Mouse (Mus musculus) midbrain, embryonic 13.5 days (tissue): Measurements from ENCODE around the gene 2310034G01Rik. TPM values are rescaled to one million over a fixed set of nuclear protein-coding genes. Genes with fewer than 3 reads are reported as not detected.

Experiments used
- ATAC-seq: fragments of 200-750 bp; cut with Nextera tagmentation; 2 replicates; pipeline ENCODE4 v1.8.0; 2017; ENCODE audit warnings: mild to moderate bottlenecking, moderate TSS enrichment, moderate library complexity
- H3K27ac ChIP-seq: fragments of 300-500 bp; sonication (generic); 2 replicates; pipeline ENCODE4 v1.5.1; 2015; ENCODE audit warnings: inconsistent platforms, mild to moderate bottlenecking, moderate library complexity
- H3K27me3 ChIP-seq: fragments of 300-500 bp; sonication (generic); 2 replicates; pipeline ENCODE4 v1.6.1; 2015; ENCODE audit warnings: mild to moderate bottlenecking, inconsistent platforms
- H3K36me3 ChIP-seq: fragments of 300-500 bp; sonication (generic); 2 replicates; pipeline ENCODE4 v1.6.1; 2015; ENCODE audit warnings: mild to moderate bottlenecking, inconsistent platforms
- H3K4me1 ChIP-seq: fragments of 300-500 bp; sonication (generic); replicated peaks from 2 replicates; pipeline ENCODE4 v1.6.1; 2015; ENCODE audit warnings: inconsistent platforms
- H3K4me2 ChIP-seq: fragments of 300-500 bp; sonication (generic); replicated peaks from 2 replicates; pipeline ENCODE4 v1.6.1; 2015; ENCODE audit warnings: moderate library complexity, mild to moderate bottlenecking, inconsistent platforms
- H3K4me3 ChIP-seq: fragments of 300-500 bp; sonication (generic); replicated peaks from 2 replicates; pipeline ENCODE4 v1.5.1; 2015; ENCODE audit warnings: mild to moderate bottlenecking, inconsistent platforms
- H3K9ac ChIP-seq: fragments of 300-500 bp; sonication (generic); replicated peaks from 2 replicates; pipeline ENCODE4 v1.6.1; 2015; ENCODE audit warnings: mild to moderate bottlenecking, inconsistent platforms
- H3K9me3 ChIP-seq: fragments of 300-500 bp; sonication (generic); 2 replicates; pipeline ENCODE4 v1.6.1; 2016; ENCODE audit warnings: mild to moderate bottlenecking, inconsistent platforms
- WGBS: fragments of 180-500 bp; shearing (Covaris S2); methylation state at CpG from one replicate; pipeline ENCODE4 v1.1.7; 2015; 5-methylcytosine and 5-hydroxymethylcytosine counted together
- polyA plus RNA-seq: library from polyadenylated mRNA; unstranded; fragments of >200 nt; fragmentation: Nextera tagmentation; extraction: Ambion mirVana; gene quantifications from 2 replicates; pipeline ENCODE4 v1.2.1, GENCODE M21; 2015

2310034G01Rik gene
- polyA plus RNA-seq, 1 experiment from 2014 or later, result 1.7 TPM

DNA sequence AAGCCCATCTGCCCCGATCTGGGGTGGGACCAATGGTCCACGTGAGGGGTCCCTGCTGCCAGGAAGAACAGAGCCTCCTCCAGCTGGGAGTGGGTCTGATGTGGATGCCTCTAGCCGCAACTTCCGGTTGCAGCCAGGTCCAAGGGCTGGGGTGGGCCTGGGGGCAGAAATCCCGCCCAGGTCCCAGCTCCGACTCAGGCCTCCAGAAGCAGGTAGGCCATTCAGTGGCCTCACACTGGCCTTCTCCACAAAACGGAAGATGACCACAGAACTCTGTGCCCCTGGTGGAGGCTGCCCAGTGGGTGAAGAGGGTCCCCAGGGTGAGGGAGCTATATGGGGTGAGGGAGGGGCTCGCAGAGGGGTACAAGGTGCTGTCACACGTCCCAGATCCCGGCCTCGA is 25.7 kb downstream of the 2310034G01Rik start:
- Histone ChIP-seq H3K36me3 (no peaks in the 10 kb centered on the region), H3K4me3 (peak overlapping the region; percentile 62; the same call in 1 of the 2 replicates), H3K9ac (peak overlapping the region; percentile 50; the same call in 1 of the 2 replicates), H3K27ac (no peak overlapping the region), H3K4me1 (peaks cover 89% of the 10 kb centered on the region), H3K4me2 (peak overlapping the region; percentile 100), H3K9me3 (no peaks in the 10 kb centered on the region), H3K27me3 (peaks cover 30% of the 10 kb centered on the region)
- ATAC-seq, result no peak
- 83% methylated on average over 11 of the region's 11 CpGs for WGBS

GRCm38 (mm10) chr19:46323716-46324115 is 26.4 kb downstream of the 2310034G01Rik start:
- Histone ChIP-seq H3K9ac (0 out of 2 replicates have a peak overlapping the region, but pooled peaks have one; percentile 50), H3K4me2 (no peak overlapping the region), H3K4me3 (no peak overlapping the region), H3K36me3 (no peaks in the 10 kb centered on the region), H3K27ac (no peak overlapping the region), H3K27me3 (peaks cover 37% of the 10 kb centered on the region), H3K9me3 (no peaks in the 10 kb centered on the region), H3K4me1 (peaks cover 89% of the 10 kb centered on the region)
- no peak for ATAC-seq
- WGBS, result 74% methylated on average over 5 of the region's 5 CpGs

GRCm38 (mm10) chr19:46322996-46323572 is 27.0 kb downstream of the 2310034G01Rik start:
- no peak for ATAC-seq
- Histone ChIP-seq H3K9ac (peak overlapping the region; percentile 50), H3K27me3 (peaks cover 43% of the 10 kb centered on the region)

GRCm38 (mm10) chr19:46322144-46322995 is 27.7 kb downstream of the 2310034G01Rik start:
- Histone ChIP-seq H3K27me3 (peaks cover 50% of the 10 kb centered on the region), H3K27ac (peak overlapping the region; percentile 85), H3K9ac (peak overlapping the region; percentile 50), H3K9me3 (no peaks in the 10 kb centered on the region), H3K36me3 (no peaks in the 10 kb centered on the region), H3K4me3 (no peak overlapping the region), H3K4me1 (peaks cover 96% of the 10 kb centered on the region), H3K4me2 (peak overlapping the region; percentile 43)
- 50% methylated on average over 11 of the region's 11 CpGs for WGBS
- ATAC-seq, result no peak

More at GRCm38 (mm10) chr19:46322996-46323572, 27.0 kb downstream of the 2310034G01Rik start:
- WGBS, result 81% methylated on average over 13 of the region's 13 CpGs
- peak overlapping the region; percentile 85 for H3K27ac ChIP-seq
- H3K9me3 ChIP-seq, result no peaks in the 10 kb centered on the region
- no peak overlapping the region for H3K4me3 ChIP-seq
- H3K4me2 ChIP-seq, result peak overlapping the region; percentile 43; the same call in 1 of the 2 replicates
- H3K4me1 ChIP-seq, result peaks cover 95% of the 10 kb centered on the region
- no peaks in the 10 kb centered on the region for H3K36me3 ChIP-seq

DNA sequence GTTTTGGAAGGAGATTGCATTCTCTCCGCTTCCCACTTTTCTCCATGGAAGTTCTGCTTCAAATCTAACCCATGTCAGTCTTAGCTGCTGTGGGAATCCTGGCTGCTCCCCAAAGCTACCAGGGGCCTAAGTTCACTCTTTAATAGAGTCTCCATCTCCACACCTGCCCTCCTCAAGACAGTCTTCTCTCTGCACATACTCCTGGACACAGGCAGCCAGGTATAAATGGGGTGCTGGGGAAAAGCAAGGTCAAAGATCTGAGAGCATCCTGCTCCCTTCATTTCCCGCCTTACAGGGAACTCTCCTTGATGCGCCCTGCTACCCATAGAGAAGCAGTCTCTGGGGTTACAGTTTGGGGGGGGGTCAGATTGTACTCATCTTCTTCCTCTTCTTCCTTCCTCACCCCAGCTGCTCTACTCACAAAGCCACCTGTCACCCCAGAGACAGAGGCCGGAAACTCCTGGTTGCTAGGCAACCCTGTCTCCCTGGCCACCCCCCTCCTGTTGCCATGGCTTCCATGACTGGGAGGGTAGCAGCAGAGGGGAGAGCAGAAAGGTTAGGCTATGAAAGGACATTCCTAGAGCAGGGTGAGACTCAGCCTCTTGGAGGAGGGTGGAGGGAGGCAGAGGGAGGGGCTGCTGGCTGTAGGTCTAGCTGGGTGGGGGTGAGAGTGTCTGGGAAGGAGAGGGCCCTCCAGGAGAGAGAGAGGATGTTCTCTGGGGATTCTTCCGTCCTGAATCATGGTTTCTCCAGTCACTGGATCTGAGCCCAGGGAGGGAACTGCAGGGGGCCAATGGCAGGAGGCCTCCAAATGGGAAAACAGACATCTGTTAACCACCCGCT is 28.8 kb downstream of the 2310034G01Rik start:
- Histone ChIP-seq H3K4me2 (peak overlapping the region; percentile 43), H3K27ac (peak overlapping the region; percentile 85), H3K36me3 (no peaks in the 10 kb centered on the region), H3K4me3 (peak overlapping the region; percentile 11), H3K27me3 (peaks cover 61% of the 10 kb centered on the region), H3K9ac (0 out of 2 replicates have a peak overlapping the region, but pooled peaks have one; percentile 8), H3K9me3 (no peaks in the 10 kb centered on the region), H3K4me1 (peaks cover 99% of the 10 kb centered on the region)
- ATAC-seq, result peak; percentile 72
- 20% methylated on average over 6 of the region's 6 CpGs for WGBS

DNA sequence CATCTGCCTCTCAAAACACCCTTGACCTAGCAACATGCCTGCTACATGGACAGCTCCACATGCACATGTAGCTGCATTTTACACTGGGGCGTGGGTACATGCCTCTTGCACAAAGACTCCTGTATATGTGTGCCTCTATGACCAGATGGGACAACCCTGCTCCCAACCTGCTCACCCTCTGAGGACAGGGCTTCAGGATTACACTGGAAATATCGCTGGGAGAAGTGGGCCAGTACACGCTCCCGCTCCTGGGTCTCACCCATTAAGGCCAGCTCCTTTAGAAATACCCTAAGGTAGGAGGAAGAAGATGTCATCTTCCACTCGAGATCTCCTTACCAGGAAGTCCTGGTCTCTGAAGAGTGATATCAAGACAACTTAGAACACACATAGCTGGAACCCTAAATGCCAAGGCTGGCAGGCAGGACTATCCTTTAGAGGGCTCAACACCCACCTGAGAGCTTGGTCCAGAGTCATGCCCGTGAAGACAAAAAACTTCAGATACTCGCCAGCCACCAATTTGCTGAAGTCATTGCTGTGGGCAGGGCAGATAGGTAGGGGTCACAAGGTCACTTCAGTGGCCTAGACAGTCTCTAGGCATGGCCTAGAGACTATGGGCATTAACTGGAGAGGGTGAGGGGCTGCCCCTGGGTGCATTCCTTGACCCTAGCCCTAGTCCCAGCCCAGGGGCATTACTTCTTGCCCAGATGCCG is 29.9 kb downstream of the 2310034G01Rik start:
- Histone ChIP-seq H3K27me3 (peaks cover 68% of the 10 kb centered on the region), H3K36me3 (no peaks in the 10 kb centered on the region), H3K4me1 (peaks cover 98% of the 10 kb centered on the region), H3K9me3 (no peaks in the 10 kb centered on the region), H3K27ac (peak overlapping the region; percentile 85), H3K9ac (0 out of 2 replicates have a peak overlapping the region, but pooled peaks have one; percentile 21), H3K4me3 (no peak overlapping the region), H3K4me2 (no peak overlapping the region)
- 89% methylated on average over 8 of the region's 8 CpGs for WGBS
- ATAC-seq, result no peak

GRCm38 (mm10) chr19:46318586-46319378 is 31.3 kb downstream of the 2310034G01Rik start:
- H3K27me3 ChIP-seq, result peaks cover 70% of the 10 kb centered on the region
- 10% methylated on average over 16 of the region's 16 CpGs for WGBS
- peak overlapping the region; percentile 55 for H3K4me3 ChIP-seq
- peak; percentile 24 for ATAC-seq
- peak overlapping the region; percentile 71 for H3K27ac ChIP-seq
- peaks cover 7% of the 10 kb centered on the region for H3K36me3 ChIP-seq
- H3K9me3 ChIP-seq, result no peaks in the 10 kb centered on the region
- peak overlapping the region; percentile 71 for H3K4me2 ChIP-seq
- peaks cover 84% of the 10 kb centered on the region for H3K4me1 ChIP-seq
- H3K9ac ChIP-seq, result peak overlapping the region; percentile 81

DNA sequence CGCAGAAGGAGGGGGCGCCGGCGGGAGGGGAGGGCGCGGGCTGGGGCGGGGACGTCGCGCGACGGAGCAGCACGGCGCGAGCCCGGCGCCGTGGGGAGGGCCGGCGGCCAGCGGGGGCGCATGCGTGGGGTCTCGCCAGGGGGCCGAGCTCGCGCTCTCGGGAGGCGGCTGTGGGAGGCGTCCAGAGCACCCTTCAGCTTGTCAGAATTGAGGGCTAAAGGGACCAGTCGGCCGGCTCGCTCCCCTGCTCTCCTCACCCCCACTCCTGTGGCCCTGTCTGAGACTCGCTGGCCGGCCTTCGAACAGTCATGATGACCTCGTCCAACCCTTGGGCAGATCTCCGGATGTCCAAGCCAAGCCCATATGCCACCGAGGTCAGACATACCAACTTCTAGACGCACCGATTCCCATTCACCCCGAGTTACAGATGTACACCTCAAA is 32.1 kb downstream of the 2310034G01Rik start:
- WGBS, result 3% methylated on average over 39 of the region's 42 CpGs
- Histone ChIP-seq H3K4me1 (peaks cover 76% of the 10 kb centered on the region), H3K36me3 (peaks cover 15% of the 10 kb centered on the region), H3K27me3 (peaks cover 78% of the 10 kb centered on the region), H3K4me2 (peak overlapping the region; percentile 71), H3K4me3 (peak overlapping the region; percentile 55), H3K9me3 (no peaks in the 10 kb centered on the region), H3K9ac (peak overlapping the region; percentile 81), H3K27ac (peak overlapping the region; percentile 60)
- ATAC-seq, result no peak

- no peaks in the 10 kb centered on the region for H3K9me3 ChIP-seq
- peak overlapping the region; percentile 81 for H3K9ac ChIP-seq
- under 1% methylated on average over 22 of the region's 48 CpGs for WGBS
- peaks cover 20% of the 10 kb centered on the region for H3K36me3 ChIP-seq
- H3K4me3 ChIP-seq, result peak overlapping the region; percentile 55
- H3K27me3 ChIP-seq, result peaks cover 83% of the 10 kb centered on the region
- peak overlapping the region; percentile 71 for H3K4me2 ChIP-seq
- ATAC-seq, result 0 out of 2 replicates have a peak, but pooled peaks have one; percentile 20
- peak overlapping the region; percentile 60 for H3K27ac ChIP-seq
- H3K4me1 ChIP-seq, result peaks cover 71% of the 10 kb centered on the region
These were observed 32.6 kb downstream of the 2310034G01Rik start for GRCm38 (mm10) chr19:46317546-46317885.

- Histone ChIP-seq H3K4me1 (peaks cover 66% of the 10 kb centered on the region), H3K9me3 (no peaks in the 10 kb centered on the region), H3K9ac (peak overlapping the region; percentile 81), H3K27ac (peak overlapping the region; percentile 60), H3K27me3 (peaks cover 84% of the 10 kb centered on the region), H3K36me3 (peaks cover 24% of the 10 kb centered on the region), H3K4me2 (peak overlapping the region; percentile 71), H3K4me3 (peak overlapping the region; percentile 55)
- ATAC-seq, result 0 out of 2 replicates have a peak, but pooled peaks have one; percentile 0
- WGBS, result 32% methylated on average over 15 of the region's 15 CpGs
These were observed 33.1 kb downstream of the 2310034G01Rik start for GRCm38 (mm10) chr19:46316846-46317545.
